Mouse (Mus musculus) gastrocnemius, postnatal 10 days (tissue): ENCODE measurements at regions not wholly inside any gene's neighbourhood (a gene's known extent, or its start where the extent isn't known, plus 50 kb on each side); places are given as distances from the start of the nearest gene placed in this dataset.

Experiments used
- DNase-seq: peaks from one replicate; pipeline ENCODE4 v3.0.0; 2021; ENCODE audit warnings: mixed read lengths

DNA sequence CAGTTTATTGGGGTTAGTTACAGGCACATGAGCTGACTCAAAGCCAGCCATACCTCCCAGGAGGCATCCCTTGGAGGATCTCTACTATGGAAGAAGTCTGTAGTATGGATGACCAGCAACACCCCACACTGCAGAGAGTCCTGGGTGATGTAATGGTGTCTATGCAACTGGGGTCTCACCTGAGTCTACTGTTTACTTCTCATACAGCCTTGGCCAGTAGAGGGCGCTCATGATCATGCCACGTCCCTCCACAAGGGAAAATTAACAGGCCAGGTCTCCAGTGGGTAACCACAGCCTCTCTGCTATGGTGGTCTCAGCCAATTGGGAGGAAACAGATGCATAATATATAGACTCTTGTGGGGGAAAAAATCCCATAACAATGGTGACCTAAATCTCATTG lies 111.7 kb downstream of the Cdh26 start:
- peak; percentile 46 for DNase-seq

DNA sequence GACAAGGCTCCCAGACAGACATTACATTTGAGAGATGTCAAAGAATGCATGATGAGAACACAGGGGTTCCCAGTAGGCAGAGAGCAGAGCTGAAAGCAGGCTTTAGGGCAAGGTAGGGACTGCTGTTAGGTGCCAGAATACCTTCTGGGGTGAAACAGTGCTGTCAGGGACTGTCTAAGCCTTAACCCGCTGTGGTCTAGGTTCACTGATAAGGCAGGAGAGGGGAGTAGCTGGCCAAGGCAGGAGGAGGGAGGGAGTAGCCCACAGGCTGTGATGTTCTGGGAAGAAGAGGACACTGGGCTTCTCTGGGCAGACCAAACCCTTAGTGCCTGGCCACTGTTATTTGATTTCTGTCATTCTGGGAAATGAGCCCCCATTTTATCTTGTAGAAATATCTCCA lies 114.1 kb downstream of the Cdh26 start:
- DNase-seq, result no peak

DNA sequence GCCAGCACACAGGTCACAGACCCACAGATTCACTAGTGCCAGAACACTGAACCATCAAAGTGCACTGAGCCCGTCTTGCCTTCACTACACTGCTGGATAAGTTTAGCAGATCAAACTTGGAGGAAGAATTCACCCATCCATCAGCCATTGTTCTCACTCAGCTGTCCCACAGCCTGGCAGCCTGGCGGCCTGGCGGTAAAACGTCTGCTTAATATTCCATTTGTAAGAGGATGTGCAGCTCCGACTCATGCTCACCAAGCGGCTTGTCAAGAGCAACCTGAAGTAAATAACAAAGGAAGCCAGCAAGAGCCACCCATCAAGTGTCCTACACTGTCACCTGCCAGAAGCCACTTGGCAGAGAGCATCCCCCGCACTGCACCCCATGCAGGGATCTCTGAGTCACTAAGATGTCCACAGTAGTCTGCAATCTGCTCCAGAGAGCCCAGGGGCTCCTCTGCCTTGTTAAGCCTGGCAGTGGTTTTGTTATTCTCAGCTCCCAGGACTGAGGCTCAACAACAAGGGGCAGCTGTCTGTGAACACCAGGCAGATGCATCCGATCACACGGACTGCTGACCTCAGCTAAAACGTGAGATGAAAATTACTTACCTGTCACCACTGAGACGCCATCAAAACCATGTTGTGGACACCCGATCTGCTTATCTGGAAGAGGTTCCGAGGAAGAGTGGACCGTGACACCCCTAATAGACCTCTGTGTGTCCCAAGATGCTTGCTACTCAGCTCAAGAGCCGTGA lies 115.4 kb downstream of the Cdh26 start:
- DNase-seq, result no peak

DNA sequence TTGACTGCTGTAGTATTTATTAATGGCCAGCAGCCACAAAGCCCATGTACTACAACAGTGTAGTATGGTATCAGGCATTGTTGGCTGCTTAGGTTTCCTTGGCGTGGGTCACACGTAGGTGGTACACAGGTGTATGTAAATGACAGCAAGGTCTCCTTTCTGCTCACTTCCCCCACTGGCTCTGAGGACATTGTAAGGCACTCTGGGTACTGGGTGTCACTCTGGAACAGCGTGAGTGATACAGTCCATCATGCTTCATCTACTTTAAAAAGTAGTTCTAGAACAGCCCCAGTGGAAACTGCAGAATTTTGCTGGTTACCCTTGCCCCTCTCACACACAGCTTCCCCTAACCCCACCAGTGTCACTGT lies 116.0 kb downstream of the Cdh26 start:
- DNase-seq, result no peak

DNA sequence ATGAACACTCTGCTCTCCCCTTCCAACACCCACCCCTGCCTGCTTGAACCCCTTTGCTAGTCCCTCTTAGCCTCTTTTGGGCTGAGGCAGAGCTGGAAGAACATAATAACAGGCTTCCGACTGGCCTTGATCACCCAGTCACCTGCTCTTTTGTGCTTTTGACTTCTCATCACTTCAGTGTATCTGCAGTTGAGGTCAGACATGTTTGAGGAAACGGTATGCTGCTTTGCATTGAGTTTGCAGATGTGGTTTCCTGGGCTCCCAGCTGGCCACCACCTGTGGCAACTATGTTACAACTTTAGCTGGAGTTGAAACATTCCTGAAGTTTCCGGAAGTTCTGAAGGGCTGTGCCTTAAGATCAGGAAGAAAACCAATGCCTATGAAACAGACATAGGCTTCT lies 116.6 kb downstream of the Cdh26 start:
- no peak for DNase-seq

DNA sequence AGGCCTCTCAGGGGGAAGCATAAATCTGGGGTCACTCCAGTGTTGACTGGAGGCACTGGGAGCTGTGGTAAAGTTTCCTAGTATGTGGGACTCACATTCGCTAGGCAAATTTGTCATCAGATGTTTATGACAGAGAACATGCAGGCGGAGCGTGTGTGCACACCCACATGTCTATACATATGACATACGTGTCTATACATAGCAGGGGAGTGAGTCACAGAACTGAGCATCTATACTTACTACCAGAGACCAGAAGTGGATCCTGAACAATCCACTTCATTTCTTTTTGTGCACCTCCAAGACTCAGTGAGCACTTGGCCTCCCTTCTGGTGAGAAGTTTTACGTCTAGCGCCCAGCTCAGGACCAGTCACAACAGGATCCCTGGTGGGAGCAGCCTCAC lies 118.6 kb downstream of the Cdh26 start:
- no peak for DNase-seq

DNA sequence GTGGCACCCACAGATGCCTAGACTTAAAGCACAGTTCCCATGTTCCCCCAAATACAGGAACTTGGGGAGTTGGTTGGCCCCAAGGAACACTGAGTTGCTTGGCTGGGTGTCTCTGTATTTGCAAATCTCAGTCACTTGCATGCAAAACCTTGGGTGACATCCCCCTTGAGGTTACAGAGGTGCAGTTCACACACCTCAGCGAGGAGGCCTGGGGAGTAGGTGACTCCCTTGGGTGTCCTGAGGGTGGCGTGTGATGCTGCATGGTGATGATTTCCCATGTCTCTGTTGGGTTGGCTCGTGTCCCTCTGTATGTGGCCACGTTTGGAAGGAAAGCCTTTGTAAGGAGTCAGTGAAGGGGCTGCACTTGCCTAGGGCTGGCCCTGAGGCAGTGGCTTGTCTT lies 123.4 kb downstream of the Cdh26 start:
- DNase-seq, result no peak

DNA sequence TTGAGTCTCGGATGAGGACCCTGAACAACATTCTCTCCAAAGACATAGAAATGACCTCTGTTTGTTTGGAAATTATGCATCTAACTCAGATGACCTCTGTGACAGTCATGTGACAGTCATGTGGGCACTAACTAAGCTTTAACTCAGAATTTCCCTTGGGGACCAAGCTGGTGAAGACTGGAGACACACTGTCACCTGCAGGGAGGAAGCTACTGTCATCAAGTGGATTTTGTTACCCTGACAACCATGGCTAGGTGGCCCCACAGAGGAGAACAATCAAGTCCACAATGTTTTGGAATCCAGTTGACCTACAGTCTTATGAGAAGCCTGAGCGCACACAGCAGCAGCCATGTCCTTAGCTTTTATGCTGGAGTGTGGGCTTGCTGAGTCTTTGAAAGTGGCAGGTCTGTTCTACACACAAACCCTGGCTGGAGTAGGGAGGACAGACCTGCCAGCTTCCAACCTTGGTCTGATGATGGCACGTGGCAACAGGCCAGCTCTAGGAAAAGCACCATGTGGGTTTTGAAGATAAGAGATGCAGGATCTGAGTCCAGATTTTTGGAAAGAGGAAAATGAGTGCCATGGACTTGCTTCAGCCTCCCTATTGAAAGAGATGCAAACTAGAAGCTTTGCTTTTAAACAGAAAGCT lies 125.5 kb downstream of the Cdh26 start:
- no peak for DNase-seq

DNA sequence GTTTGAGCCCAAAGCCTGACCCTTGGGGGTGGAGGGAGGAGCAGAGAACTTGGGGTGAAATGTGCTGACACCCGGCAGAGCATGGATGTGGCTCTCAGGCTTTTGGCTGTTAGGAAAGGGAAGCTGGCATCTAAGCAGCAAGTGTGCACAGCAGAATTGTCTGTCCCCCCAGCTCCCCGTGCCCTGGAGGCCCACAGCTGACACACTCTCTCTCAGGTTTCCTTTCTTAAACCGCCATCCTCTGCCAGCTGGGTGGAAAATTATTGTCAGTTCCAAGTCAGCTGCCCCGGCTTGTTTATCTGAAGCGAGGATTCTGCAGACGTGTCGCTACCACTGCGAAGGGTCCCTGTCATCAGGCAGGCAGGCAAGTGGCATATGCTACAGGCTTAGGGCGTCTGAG lies 127.6 kb downstream of the Cdh26 start:
- peak; percentile 13 for DNase-seq

DNA sequence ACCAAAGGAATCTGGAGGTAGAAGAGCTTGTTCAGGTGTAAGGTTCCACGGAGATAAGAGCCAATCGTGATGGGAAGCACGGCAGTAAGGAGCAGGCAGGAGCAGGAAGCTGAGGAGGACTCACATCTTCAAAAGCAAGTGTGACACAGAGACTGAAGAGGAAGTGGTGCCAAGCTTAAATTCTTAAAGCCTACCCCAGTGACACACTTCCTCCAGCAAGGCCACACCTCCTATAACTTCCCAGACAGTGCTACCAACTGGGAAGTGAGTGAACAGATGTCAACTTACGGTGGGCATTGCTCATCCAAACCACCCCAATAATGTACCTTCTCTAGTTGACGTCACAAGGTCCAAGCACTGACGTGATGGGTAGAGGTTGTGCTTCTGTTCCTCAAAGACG lies 133.0 kb downstream of the Cdh26 start:
- DNase-seq, result no peak

DNA sequence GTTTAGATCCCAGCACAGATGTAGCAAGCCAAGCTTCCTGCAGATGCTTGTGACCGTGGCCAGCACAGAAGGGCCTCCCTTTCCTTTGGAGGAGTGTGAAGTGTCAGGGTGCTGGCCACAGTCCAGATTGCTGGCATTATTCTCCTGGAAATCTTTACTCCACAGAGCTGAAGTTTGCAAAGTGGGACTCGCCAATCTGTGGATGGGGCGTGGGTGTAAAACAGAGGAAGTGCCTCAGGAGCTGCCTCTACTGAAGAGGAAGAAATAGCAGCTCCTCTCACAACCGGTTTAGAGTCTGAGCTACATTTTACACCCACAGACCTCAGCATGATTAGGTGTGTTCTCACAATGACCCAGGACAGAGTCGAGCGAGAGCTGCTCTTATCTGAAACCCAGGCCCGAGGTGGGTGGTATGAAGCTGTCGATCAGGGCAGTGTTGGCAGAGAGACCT lies 135.1 kb downstream of the Cdh26 start:
- no peak for DNase-seq

DNA sequence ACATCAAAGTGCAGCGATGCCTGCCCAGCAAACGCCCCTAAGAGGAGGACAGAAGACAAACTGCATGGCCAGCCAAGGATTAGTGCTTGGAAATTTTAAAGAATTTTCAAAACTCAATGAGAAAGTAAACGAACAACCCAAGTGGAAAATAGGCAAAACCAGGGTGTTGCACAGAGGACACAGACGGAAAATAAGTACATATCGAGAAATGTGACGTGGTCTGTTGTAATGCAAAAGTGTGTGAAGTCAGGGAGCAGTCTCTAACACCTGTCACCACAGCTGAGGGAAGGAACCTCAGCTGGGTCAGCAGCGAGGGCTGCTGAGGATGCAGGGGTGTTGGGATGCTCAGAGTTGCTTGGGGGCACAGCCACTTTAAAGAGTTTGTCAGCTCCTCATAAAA lies 137.2 kb downstream of the Cdh26 start:
- DNase-seq, result no peak

DNA sequence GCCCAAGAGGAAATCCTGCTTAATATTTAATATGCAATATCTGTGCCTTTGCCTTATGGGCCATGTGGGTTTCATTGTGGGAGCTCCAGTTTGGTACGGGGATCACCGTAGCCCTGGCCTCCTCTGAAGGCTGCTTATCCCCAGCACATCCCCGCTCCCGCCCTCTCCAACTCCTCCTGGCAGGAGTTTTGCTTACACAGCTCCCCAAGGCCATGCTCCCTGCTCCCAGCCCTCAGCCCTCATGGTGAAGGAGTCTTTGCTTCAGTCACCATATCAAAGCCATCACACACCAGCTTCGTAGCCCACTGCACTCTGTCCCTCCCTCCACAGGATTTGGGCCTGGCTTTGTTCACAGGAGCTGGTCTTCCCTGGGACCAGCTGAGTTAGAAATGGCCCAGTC lies 142.0 kb downstream of the Cdh26 start:
- DNase-seq, result no peak

DNA sequence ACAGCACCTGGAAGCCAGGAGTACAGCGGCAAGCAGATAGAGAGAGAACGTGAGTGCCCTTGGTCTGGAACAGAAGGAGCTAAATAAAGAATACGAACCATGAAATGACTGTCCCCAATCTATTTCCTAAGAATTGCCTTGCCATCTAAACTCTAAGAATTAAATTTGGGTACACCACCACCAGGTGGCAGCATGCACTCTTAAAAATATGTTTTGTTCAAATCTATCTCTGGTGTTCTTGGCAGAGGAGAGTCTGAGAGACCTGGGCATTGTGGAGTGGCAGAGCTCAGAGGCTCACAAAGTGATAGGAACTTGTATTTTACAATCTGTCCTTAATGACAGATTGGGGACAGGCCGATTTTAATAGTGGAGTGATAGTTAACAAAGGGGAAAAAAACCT lies 144.5 kb downstream of the Cdh26 start:
- peak; percentile 68 for DNase-seq

DNA sequence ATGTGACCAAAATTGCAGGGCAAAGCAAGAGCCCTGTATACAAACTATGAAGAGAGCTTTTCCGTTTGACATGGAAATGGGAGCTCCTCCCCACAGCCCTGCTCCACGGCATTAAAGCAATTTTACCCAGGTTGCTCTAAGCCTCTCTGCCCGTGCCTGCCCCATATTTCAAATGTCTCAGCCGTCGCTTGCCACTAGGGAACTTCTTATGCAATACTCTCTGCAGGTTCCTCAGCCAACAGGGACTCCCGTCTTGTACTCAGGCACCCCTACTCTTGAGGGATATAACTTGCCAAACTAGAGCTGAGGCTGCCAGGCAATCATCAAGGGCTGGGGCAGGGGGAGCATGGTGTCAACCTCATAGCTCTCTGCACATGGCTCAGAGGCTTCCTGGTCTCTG lies 145.1 kb downstream of the Cdh26 start:
- DNase-seq, result no peak

DNA sequence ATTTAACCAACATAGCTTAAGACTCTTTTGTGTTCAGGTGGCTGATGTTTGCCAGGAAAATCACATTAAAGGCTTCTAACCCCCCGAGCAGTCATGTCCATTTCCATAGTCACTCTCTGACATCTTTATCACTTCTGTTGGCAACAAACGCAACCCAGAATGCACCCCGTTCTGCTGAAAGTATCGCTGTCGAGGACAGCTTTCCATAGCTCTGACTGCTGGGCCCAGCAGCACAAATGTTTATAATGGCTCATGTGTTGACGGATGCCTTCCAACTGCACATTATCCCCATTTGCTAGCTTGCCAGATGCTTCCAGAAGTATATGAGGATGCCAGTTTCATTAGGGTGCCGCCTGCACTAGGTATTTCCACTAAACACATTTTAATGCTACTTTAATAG lies 145.7 kb downstream of the Cdh26 start:
- DNase-seq, result no peak

DNA sequence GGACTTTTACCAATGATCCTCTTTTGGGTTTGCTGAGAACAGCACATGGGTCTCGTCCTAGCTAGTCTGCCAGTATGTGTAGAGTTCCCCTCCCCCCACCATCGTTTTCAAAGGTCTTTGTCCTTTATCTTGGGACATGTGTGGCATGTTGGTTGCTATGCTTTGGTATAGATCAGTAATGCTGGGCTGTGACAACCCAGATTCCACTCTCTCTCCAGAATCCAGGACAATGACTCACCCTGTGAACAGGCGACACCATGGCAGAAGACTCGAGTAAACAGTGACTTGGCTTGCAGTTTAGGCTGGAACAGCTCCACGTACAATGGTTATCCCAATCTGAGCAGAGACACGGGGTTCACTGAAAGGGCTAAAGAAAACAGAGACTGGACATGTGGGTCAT lies 149.2 kb downstream of the Cdh26 start:
- DNase-seq, result no peak

DNA sequence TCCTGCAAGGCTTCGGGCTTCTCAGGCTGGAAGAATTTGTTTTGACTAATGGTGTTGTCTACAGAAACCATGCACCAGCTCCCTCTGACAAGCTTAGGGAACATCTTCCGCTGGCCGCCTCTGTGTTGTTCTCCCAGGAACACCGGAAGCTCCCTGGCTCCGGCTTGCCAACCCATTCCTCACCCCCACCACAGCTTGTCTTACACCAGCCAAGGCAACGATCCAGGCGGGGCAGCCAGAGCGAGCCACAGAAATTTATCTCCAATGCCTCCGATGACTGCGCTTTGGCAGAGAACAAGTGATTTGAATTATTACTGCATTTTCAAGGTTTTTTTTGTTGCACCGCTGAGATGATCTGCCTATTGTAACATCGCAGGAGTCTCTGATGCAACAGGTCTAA lies 151.0 kb downstream of the Cdh26 start:
- peak; percentile 41 for DNase-seq

DNA sequence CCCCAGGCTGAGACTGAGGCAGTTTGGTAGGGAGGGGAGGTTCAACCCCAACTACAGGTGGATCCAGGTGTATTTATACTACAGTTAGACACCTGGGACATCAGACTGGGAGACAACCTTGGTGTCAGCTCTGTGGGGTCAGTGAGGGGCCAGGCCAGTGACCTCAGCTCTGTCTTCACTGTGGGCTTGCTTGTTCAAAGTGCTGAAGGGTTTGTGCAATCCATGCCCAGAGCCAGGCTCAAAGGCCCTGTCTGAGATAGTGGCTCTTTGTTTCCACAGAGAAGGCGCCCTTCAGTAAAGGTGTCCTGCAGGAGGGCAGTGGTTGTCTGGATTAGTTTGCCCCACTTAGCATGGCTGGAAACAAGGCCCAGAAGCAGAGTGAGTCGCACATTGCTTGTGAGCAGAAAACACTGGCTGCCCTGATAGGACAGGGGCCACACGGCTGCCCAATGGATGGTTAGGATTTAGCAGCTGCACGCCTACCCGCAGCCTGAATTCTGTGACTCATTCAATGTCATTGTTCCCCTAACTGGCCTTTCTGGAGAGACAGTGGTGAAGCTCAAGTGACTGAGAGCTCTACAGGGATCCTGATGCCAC lies 154.7 kb downstream of the Cdh26 start:
- DNase-seq, result no peak

DNA sequence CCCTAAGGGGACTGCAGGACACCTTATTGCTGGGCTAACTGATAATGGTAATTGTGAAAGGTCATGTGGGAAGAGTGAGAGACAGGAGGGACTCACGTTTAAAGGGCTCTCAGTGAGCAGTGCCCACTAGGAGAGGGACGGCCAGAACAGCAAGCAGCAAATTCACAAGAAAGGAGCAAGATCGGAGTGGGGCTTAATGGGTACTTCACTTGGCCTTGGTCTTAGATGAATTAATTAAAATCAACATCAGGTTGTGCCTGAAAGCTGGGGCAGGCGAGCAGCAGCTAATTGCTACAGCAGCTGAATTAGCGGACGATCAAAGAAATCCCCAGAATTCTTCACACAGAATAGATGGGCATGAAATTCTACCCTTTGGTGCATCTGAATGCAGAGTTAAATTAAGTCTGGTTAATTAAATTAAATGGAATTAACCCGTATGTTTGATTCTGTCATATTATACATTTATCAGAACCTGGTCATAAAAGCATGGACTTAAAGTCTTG lies 156.9 kb downstream of the Cdh26 start:
- DNase-seq, result no peak

DNA sequence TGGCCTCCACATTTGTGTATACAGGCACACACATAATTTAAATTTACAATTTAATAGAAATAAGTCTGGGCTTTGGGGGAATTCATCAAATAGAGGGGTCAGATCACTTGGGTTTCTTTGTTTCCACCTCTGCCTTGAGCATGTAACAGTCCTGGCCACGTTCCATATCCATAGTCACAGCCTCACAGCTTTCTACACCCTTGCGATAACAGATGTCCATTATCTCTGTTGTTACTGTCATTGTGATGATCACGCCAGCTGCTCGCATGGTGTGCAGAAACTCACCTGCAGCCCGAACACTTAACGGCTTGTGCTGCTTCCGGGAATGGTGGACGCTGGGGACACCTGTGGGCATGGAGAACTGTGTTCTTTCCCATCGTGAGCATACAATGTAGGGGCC lies 163.4 kb downstream of the Cdh26 start:
- no peak for DNase-seq

DNA sequence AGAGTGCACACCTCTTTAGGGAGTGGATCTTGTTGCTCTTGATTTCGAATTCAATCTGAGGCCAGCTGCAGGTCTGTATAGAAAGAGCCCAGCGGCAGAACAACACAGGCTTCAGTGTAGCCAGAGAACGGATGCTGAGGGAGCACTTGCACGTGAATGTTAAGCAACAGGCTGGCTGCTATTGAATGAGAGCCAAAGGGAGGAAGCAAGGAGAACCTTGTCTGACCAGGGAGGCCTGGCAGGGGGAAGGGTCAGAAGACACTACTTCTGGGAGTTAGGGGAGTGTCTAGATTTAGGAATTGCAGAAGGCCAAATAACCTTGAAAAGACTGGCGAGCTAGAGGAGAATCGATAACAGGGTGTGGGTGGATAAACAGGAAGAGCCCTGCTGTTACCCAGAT lies 163.8 kb downstream of the Cdh26 start:
- DNase-seq, result no peak

DNA sequence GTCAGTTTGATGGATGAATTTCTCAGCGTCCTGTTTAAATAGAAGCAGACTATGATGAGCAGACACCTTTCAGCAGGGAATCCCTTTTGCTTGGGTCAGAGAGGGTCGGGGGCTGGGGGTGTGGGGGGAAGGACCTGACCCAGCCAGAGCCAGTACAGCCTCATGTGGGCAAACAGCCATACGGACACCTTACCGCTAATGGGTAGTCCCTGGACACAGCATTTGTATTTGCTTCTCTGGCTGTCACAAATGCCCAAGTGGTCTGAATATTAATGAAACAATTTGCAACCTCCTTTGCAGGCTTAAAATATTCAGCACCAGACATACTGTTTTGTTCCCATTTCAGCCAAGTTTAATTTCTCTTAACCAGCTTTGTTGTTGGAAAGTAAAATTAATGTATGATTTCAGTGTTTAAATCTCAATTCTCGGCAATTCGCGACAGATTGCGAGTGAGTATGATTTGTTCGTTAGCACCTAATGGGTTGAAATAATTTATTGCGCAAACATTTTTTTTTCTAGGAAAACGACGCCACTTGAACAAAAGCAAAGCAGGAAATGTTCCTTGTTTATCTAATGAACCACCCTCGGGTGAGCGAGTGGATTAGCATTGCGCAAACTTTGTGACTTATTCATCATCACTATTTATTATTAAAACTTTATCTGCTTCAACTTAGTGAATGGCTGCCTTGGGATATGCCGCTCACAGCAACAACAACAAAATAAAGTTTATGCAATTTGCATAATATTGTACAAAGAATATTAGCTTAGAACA lies 166.2 kb downstream of the Cdh26 start:
- DNase-seq, result no peak
